Mouse (Mus musculus): ENCODE results near the gene Gm45785. TPM values are rescaled to one million over a fixed set of nuclear protein-coding genes. Genes with fewer than 3 reads are reported as not detected.
A peak's percentile ranks its signal among the peaks of the same experiment; 100 is the strongest.

Gene Gm45785
- polyA plus RNA-seq, 1 experiment from 2014 or later, result not detected

- Histone ChIP-seq H3K36me3 (ENCODE audit: control insufficient read depth, insufficient read depth, low read length) (no peaks in the 10 kb centered on the region), H3K4me3 (ENCODE audit: low read depth, low read length) (no peak overlapping the region), H3K27me3 (replicated peaks; ENCODE audit: control insufficient read depth, insufficient read depth, low read length) (peaks cover 39% of the 10 kb centered on the region), H3K27ac (ENCODE audit: low read depth, low read length) (no peak overlapping the region), H3K9ac (ENCODE audit: low read depth, low read length) (no peak overlapping the region), H3K9me3 (ENCODE audit: control insufficient read depth, low read length) (no peaks in the 10 kb centered on the region), H3K4me2 (no peak overlapping the region), H3K4me1 (replicated peaks; ENCODE audit: control insufficient read depth, insufficient read depth, low read length) (no peaks in the 10 kb centered on the region)
- WGBS, result 66% methylated on average over 7 of the region's 7 CpGs
- DNase-seq (ENCODE audit: low spot score), result no peak
- no peak for ATAC-seq (replicated peaks; ENCODE audit: low FRiP score)
Observed at GRCm38 (mm10) chr7:140843806-140844205, 12.3 kb downstream of the Gm45785 start.

- Histone ChIP-seq H3K27ac (ENCODE audit: low read depth, low read length) (no peak overlapping the region), H3K4me2 (no peak overlapping the region), H3K9me3 (ENCODE audit: control insufficient read depth, low read length) (no peaks in the 10 kb centered on the region), H3K36me3 (ENCODE audit: control insufficient read depth, insufficient read depth, low read length) (no peaks in the 10 kb centered on the region), H3K27me3 (replicated peaks; ENCODE audit: control insufficient read depth, insufficient read depth, low read length) (peaks cover 39% of the 10 kb centered on the region), H3K9ac (ENCODE audit: low read depth, low read length) (no peak overlapping the region), H3K4me3 (ENCODE audit: low read depth, low read length) (no peak overlapping the region), H3K4me1 (replicated peaks; ENCODE audit: control insufficient read depth, insufficient read depth, low read length) (no peaks in the 10 kb centered on the region)
- 36% methylated on average over 19 of the region's 19 CpGs for WGBS
- ATAC-seq (replicated peaks; ENCODE audit: low FRiP score), result no peak
- DNase-seq (ENCODE audit: low spot score), result no peak
Observed at GRCm38 (mm10) chr7:140840750-140841735, 15.1 kb downstream of the Gm45785 start.

DNA sequence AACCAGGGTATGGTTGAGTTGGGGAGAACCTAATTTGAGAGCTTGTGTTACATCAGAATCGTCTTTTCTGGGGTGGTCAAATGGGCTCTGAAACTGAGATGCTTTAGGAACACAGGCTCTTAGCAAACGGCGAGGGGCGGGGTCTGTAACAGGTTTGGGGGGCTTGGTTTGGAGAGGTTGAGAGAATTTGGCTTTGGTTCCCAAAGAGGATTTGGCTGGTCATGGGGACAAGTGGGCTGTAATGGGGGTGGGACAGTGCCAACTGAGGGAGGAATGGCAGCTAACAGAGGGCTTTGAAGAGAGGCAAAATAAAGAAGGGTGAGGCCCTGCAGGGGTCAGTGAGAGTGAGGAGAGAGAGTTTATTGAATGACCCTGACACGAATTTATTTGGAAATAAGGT is 16.6 kb downstream of the Gm45785 start:
- H3K4me1 ChIP-seq (replicated peaks; ENCODE audit: control insufficient read depth, insufficient read depth, low read length), result no peaks in the 10 kb centered on the region; the same call in 1 of the 2 replicates
- ATAC-seq (replicated peaks; ENCODE audit: low FRiP score), result no peak
- no peaks in the 10 kb centered on the region for H3K9me3 ChIP-seq (ENCODE audit: control insufficient read depth, low read length)
- 57% methylated on average over 5 of the region's 5 CpGs for WGBS
- H3K27me3 ChIP-seq (replicated peaks; ENCODE audit: control insufficient read depth, insufficient read depth, low read length), result peaks cover 39% of the 10 kb centered on the region
- no peak overlapping the region for H3K9ac ChIP-seq (ENCODE audit: low read depth, low read length)
- peak; percentile 20 for DNase-seq (ENCODE audit: low spot score)
- H3K27ac ChIP-seq (ENCODE audit: low read depth, low read length), result no peak overlapping the region
- H3K4me3 ChIP-seq (ENCODE audit: low read depth, low read length), result no peak overlapping the region
- H3K36me3 ChIP-seq (ENCODE audit: control insufficient read depth, insufficient read depth, low read length), result no peaks in the 10 kb centered on the region
- no peak overlapping the region for H3K4me2 ChIP-seq

DNA sequence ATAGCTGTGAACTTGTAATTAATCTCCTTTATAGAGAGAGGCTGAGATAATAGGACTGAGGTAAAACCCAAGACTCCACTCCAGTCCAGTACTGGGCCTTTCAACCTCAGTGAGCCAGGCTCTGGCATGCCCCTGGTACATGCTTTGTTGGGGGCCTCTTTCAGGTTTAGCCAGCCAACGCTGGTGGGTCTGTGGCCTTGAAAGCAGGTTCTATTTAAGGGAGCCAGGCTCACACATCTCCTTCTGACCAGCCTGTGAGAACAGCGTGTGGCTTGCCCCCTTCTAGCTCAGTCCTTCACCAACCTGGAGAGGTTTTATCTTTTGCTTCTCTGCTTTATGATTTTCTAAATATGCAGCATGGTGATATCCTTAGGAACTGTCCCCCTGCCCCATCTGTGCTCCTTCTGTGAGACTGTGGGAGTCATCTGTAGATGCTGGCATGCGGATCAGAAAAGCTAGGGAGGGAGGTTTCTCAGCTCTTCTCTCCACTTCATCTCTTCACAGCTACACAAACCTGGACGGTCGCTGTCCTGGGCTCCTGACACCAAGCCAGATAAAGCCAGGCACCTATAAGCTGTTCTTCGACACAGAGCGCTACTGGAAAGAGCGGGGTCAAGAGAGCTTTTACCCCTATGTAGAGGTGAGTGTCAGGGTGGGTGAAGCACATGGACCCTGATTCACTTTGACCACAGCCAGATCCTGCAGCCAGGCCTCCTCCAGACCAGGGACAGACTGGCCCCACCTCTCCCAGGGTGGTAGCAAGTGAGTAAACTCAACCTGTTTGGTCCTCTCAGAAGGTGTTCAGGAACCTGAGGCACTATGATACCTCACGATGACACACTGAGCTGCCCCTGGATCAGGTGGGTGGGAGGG is 19.7 kb downstream of the Gm45785 start:
- H3K27me3 ChIP-seq (replicated peaks; ENCODE audit: control insufficient read depth, insufficient read depth, low read length), result peaks cover 18% of the 10 kb centered on the region
- no peak overlapping the region for H3K9ac ChIP-seq (ENCODE audit: low read depth, low read length)
- no peak overlapping the region for H3K27ac ChIP-seq (ENCODE audit: low read depth, low read length)
- H3K36me3 ChIP-seq (ENCODE audit: control insufficient read depth, insufficient read depth, low read length), result no peaks in the 10 kb centered on the region
- H3K9me3 ChIP-seq (ENCODE audit: control insufficient read depth, low read length), result no peaks in the 10 kb centered on the region
- no peak overlapping the region for H3K4me3 ChIP-seq (ENCODE audit: low read depth, low read length)
- no peaks in the 10 kb centered on the region; the same call in 1 of the 2 replicates for H3K4me1 ChIP-seq (replicated peaks; ENCODE audit: control insufficient read depth, insufficient read depth, low read length)
- H3K4me2 ChIP-seq, result no peak overlapping the region
- DNase-seq (ENCODE audit: low spot score) (peak; percentile 27), ATAC-seq (replicated peaks; ENCODE audit: low FRiP score) (no peak)
- whole genome bisulfite sequencing, result 75% methylated on average over 9 of the region's 9 CpGs

DNA sequence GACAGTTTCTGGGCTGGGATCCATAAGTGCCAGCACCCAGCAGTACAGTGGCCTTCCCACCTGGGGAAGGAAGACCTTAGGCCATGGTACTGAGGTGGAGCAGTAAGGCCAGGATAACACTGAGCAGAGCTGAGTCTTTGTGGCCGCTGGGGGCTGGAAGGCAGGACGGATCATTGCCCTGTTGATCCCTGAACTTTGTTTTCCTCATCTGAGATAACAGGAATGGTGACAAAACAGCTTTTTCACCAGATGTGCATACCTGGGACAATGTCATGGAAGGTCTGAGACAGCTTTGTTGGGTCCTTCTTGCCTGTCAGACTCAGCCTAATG is 20.4 kb downstream of the Gm45785 start:
- ATAC-seq (replicated peaks; ENCODE audit: low FRiP score) (0 out of 2 replicates have a peak, but pooled peaks have one; percentile 8), DNase-seq (ENCODE audit: low spot score) (no peak)
- H3K9ac ChIP-seq (ENCODE audit: low read depth, low read length), result no peak overlapping the region
- no peaks in the 10 kb centered on the region for H3K9me3 ChIP-seq (ENCODE audit: control insufficient read depth, low read length)
- peak overlapping the region; percentile 26 for H3K4me2 ChIP-seq
- H3K4me1 ChIP-seq (replicated peaks; ENCODE audit: control insufficient read depth, insufficient read depth, low read length), result no peaks in the 10 kb centered on the region; the same call in 1 of the 2 replicates
- H3K27ac ChIP-seq (ENCODE audit: low read depth, low read length), result no peak overlapping the region
- H3K4me3 ChIP-seq (ENCODE audit: low read depth, low read length), result no peak overlapping the region
- WGBS, result 63% methylated on average over 2 of the region's 2 CpGs
- H3K27me3 ChIP-seq (replicated peaks; ENCODE audit: control insufficient read depth, insufficient read depth, low read length), result peaks cover 10% of the 10 kb centered on the region
- no peaks in the 10 kb centered on the region for H3K36me3 ChIP-seq (ENCODE audit: control insufficient read depth, insufficient read depth, low read length)

DNA sequence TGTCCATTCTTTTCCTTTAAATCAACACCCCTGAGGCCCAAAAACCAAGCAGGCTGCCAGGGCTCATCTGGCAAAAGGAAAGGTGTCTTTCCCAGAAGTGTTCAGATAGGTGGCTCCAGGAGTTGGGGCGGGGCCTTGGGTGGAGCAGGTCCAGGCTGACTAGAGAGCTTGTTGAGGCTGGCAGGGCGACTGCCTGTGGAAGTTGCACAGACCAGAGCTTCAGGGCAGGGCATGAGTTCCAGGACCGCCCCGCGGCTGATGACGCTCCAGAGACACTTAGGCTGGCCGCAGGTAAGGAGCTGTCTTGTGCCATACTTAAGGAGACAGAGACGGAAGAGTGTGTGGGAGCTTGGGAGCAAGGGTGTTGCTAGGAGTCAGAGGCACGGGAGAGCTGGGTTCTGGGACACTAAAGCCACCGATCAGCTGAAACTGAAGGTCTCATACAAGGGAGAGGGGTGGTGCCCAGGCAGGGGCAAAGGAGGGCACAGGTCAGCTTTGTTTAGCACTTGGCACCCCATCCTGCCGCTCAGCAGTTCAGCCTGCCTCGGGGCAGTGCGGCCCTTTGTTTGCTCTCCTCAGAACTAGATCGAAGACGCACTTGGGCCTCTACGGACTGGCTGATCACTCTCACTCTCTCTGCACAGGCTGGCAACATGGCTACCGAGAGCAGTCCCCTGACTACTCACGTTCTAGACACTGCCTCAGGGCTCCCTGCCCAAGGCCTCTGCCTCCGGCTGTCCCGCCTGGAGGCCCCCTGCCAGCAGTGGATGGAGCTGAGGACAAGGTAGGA is 21.0 kb downstream of the Gm45785 start, which contains the start of gene Urah:
Gene Urah, plus strand, starts transcription at position 51 of the 790 bp plus-strand sequence.
- Histone ChIP-seq H3K27ac (ENCODE audit: low read depth, low read length) (no peak within 1 kb of the TSS), H3K36me3 (ENCODE audit: control insufficient read depth, insufficient read depth, low read length) (no peaks in the 10 kb centered on the region), H3K9ac (ENCODE audit: low read depth, low read length) (no peak within 1 kb of the TSS), H3K4me3 (ENCODE audit: low read depth, low read length) (no peak within 1 kb of the TSS; the same call in 1 of the 2 replicates), H3K27me3 (replicated peaks; ENCODE audit: control insufficient read depth, insufficient read depth, low read length) (peaks cover 5% of the 10 kb centered on the region), H3K4me1 (replicated peaks; ENCODE audit: control insufficient read depth, insufficient read depth, low read length) (no peaks in the 10 kb centered on the region; the same call in 1 of the 2 replicates), H3K9me3 (ENCODE audit: control insufficient read depth, low read length) (no peaks in the 10 kb centered on the region), H3K4me2 (peak within 1 kb of the TSS; percentile 26)
- ATAC-seq (replicated peaks; ENCODE audit: low FRiP score), result peak; percentile 50; the same call in 1 of the 2 replicates
- WGBS, result 46% methylated on average over 20 of the region's 20 CpGs
- peak; percentile 32 for DNase-seq (ENCODE audit: low spot score)

DNA sequence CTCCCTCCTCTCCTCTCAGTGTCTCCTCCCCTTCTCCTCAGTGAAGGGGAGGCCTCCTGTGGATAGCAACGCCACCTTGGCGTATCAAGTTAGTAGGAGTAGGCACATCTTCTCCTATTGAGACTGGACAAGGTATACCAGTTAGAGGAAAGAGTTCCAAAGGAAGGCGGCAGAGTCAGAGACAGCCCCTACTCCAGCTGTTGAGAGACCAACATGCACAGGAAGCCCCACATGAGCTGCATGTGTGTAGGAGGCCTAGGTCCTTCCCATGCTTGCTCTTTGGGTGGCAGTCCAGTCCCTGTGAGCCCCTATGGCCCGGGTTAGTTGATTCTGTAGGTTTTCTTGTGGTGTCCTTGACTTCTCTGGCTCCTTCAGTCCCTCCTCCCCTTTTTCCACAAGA is 22.8 kb downstream of the Gm45785 start:
- 77% methylated on average over 4 of the region's 4 CpGs for WGBS
- no peak for ATAC-seq (replicated peaks; ENCODE audit: low FRiP score)
- H3K27ac ChIP-seq (ENCODE audit: low read depth, low read length), result no peak overlapping the region
- H3K27me3 ChIP-seq (replicated peaks; ENCODE audit: control insufficient read depth, insufficient read depth, low read length), result no peaks in the 10 kb centered on the region; the same call in none of the 2 replicates
- H3K9me3 ChIP-seq (ENCODE audit: control insufficient read depth, low read length), result no peaks in the 10 kb centered on the region
- DNase-seq (ENCODE audit: low spot score), result no peak
- H3K4me2 ChIP-seq, result no peak overlapping the region
- no peak overlapping the region for H3K9ac ChIP-seq (ENCODE audit: low read depth, low read length)
- H3K4me1 ChIP-seq (replicated peaks; ENCODE audit: control insufficient read depth, insufficient read depth, low read length), result no peaks in the 10 kb centered on the region; the same call in 1 of the 2 replicates
- H3K36me3 ChIP-seq (ENCODE audit: control insufficient read depth, insufficient read depth, low read length), result no peaks in the 10 kb centered on the region
- H3K4me3 ChIP-seq (ENCODE audit: low read depth, low read length), result no peak overlapping the region

GRCm38 (mm10) chr7:140831447-140831846 is 24.7 kb downstream of the Gm45785 start:
- H3K4me3 ChIP-seq (ENCODE audit: low read depth, low read length), result no peak overlapping the region
- H3K9me3 ChIP-seq (ENCODE audit: control insufficient read depth, low read length), result no peaks in the 10 kb centered on the region
- H3K36me3 ChIP-seq (ENCODE audit: control insufficient read depth, insufficient read depth, low read length), result no peaks in the 10 kb centered on the region
- 65% methylated on average over 6 of the region's 6 CpGs for WGBS
- H3K27ac ChIP-seq (ENCODE audit: low read depth, low read length), result no peak overlapping the region
- ATAC-seq (replicated peaks; ENCODE audit: low FRiP score), result no peak
- no peak for DNase-seq (ENCODE audit: low spot score)
- H3K27me3 ChIP-seq (replicated peaks; ENCODE audit: control insufficient read depth, insufficient read depth, low read length), result no peaks in the 10 kb centered on the region; the same call in 1 of the 2 replicates
- H3K9ac ChIP-seq (ENCODE audit: low read depth, low read length), result no peak overlapping the region
- no peak overlapping the region for H3K4me2 ChIP-seq
- H3K4me1 ChIP-seq (replicated peaks; ENCODE audit: control insufficient read depth, insufficient read depth, low read length), result no peaks in the 10 kb centered on the region; the same call in 1 of the 2 replicates
